Mouse (Mus musculus) CH12F3 (cell line): ENCODE data around the gene H2al1d.
"Not testable (repeated sequence)": the region's sequence is repeated elsewhere in the genome, so short reads cannot be mapped to it uniquely, and the experiment has no call there.

Source experiments
- in situ Hi-C: fragments of 300-500 bp; cut with MboI; formaldehyde crosslinking; loops from 2 replicates; pipeline ENCODE4 v1.14.3; 2020; ENCODE audit warnings: low sequenced_read_pairs

Gene H2al1d

GRCm38 (mm10) chrX:11308524-11308923 lies at the start of gene H2al1d:
H2al1d (plus strand) TSS chrX:11308824.
- in situ Hi-C loops: not testable (repeated sequence)

- in situ Hi-C loops: no loop called here
These were observed 43.7 kb upstream of the H2al1d start for GRCm38 (mm10) chrX:11264918-11265317.

- in situ Hi-C loops: no loop called here
These were observed 40.8 kb upstream of the H2al1d start for GRCm38 (mm10) chrX:11267791-11268190.

GRCm38 (mm10) chrX:11269074-11269473 lies 39.5 kb upstream of the H2al1d start:
- in situ Hi-C loops: no loop called here

- in situ Hi-C loops: no loop called here
These were observed 35.4 kb upstream of the H2al1d start for GRCm38 (mm10) chrX:11273190-11273589.

GRCm38 (mm10) chrX:11277083-11277482 lies 31.5 kb upstream of the H2al1d start:
- in situ Hi-C loops: no loop called here

- in situ Hi-C loops: no loop called here
These were observed 27.9 kb upstream of the H2al1d start for GRCm38 (mm10) chrX:11280741-11281140.

GRCm38 (mm10) chrX:11288306-11288882 lies 20.2 kb upstream of the H2al1d start:
- in situ Hi-C loops: no loop called here

- in situ Hi-C loops: no loop called here
These were observed 19.4 kb upstream of the H2al1d start for GRCm38 (mm10) chrX:11289244-11289643.

GRCm38 (mm10) chrX:11298957-11299356 lies 9.7 kb upstream of the H2al1d start, which contains the start of gene H2al1a:
H2al1a (plus strand) TSS chrX:11299257.
- in situ Hi-C loops: not testable (repeated sequence)

GRCm38 (mm10) chrX:11302132-11302531 lies 6.5 kb upstream of the H2al1d start, which contains the start of gene H2al1b:
H2al1b (plus strand) TSS chrX:11302432.
- in situ Hi-C loops: not testable (repeated sequence)

GRCm38 (mm10) chrX:11305355-11305754 lies 3.3 kb upstream of the H2al1d start, which contains the start of gene H2al1c:
H2al1c (plus strand) TSS chrX:11305655.
- in situ Hi-C loops: not testable (repeated sequence)

- in situ Hi-C loops: not testable (repeated sequence)
These were observed 3.0 kb downstream of the H2al1d start, which contains the start of gene H2al1e for GRCm38 (mm10) chrX:11311634-11312033. H2al1e (plus strand) TSS chrX:11311934.

GRCm38 (mm10) chrX:11314858-11315257 lies 6.2 kb downstream of the H2al1d start, which contains the start of gene H2al1f:
H2al1f (plus strand) TSS chrX:11315158.
- in situ Hi-C loops: not testable (repeated sequence)

GRCm38 (mm10) chrX:11317956-11318355 lies 9.3 kb downstream of the H2al1d start, which contains the start of gene H2al1g:
H2al1g (plus strand) TSS chrX:11318256.
- in situ Hi-C loops: not testable (repeated sequence)

GRCm38 (mm10) chrX:11321192-11321591 lies 12.6 kb downstream of the H2al1d start, which contains the start of gene H2al1h:
H2al1h (plus strand) TSS chrX:11321492.
- in situ Hi-C loops: not testable (repeated sequence)

GRCm38 (mm10) chrX:11324359-11324758 lies 15.7 kb downstream of the H2al1d start, which contains the start of gene H2al1i:
H2al1i (plus strand) TSS chrX:11324659.
- in situ Hi-C loops: not testable (repeated sequence)

- in situ Hi-C loops: not testable (repeated sequence)
These were observed 18.9 kb downstream of the H2al1d start, which contains the start of gene H2al1j for GRCm38 (mm10) chrX:11327522-11327921. H2al1j (plus strand) TSS chrX:11327822.

- in situ Hi-C loops: no loop called here
These were observed 37.1 kb downstream of the H2al1d start for GRCm38 (mm10) chrX:11345762-11346161.

GRCm38 (mm10) chrX:11346756-11347155 lies 38.1 kb downstream of the H2al1d start:
- in situ Hi-C loops: no loop called here
